Mouse (Mus musculus): ENCODE results near the gene Upk3a.
A peak's percentile ranks its signal among the peaks of the same experiment; 100 is the strongest.

Gene Upk3a

DNA sequence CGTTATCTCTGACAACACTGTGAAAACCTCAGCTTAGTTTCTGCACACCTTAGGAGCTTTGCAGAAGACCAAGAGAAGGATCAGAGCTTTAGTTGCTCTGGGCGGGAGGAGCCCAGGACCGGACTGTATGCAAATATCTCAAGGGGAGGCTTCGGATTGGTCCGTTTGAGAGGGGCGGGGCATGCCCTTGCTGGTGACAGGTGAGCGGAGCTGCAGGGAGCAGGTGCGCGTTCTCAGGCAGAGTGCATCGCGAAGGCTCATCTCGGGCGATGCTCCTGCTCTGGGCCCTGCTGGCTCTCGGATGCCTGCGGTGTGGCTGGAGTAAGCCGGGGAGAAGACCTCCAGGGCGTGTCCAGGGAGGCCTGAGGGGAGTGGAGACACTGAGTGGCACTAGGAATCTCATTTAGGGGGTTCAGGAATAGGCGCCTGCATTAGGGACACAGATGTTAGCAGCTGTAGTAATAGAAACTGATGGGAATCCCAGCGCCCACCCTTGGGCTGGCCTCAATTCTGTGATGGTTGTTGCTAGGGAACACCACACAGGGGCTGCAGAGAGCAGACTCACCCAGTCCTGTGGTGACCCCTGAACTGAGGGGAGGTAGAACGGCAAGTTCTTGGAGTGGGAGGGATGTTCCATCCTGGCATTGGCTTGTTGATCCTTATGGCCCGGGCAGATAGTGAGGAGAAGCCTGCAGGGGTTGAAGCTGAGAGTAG, at the start of gene Upk3a:
Gene Upk3a (plus strand): TSS at position 191 of the 714 bp plus-strand sequence.
- DNase-seq, result peak; percentile 68 to 78

DNA sequence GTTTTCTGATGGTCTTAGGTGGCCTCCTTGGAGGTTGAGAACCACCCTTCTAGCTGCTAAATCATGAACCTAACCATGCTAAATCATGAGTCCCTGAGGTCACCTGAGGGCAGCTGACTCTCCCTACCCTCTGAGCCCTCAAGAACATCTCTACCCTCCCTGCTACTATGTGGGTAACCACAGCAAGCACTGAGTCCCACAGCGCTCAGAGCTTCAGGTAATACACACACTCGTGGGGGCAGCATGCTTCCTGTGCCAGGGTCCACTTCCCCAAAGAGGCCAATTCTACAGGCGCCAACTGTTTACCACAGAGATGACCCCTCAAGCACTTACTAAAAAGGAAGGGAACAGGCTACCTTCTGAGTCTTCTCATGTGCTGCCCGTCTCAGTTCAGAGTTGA, 48.4 kb upstream of the Upk3a start:
- no peak for DNase-seq

DNA sequence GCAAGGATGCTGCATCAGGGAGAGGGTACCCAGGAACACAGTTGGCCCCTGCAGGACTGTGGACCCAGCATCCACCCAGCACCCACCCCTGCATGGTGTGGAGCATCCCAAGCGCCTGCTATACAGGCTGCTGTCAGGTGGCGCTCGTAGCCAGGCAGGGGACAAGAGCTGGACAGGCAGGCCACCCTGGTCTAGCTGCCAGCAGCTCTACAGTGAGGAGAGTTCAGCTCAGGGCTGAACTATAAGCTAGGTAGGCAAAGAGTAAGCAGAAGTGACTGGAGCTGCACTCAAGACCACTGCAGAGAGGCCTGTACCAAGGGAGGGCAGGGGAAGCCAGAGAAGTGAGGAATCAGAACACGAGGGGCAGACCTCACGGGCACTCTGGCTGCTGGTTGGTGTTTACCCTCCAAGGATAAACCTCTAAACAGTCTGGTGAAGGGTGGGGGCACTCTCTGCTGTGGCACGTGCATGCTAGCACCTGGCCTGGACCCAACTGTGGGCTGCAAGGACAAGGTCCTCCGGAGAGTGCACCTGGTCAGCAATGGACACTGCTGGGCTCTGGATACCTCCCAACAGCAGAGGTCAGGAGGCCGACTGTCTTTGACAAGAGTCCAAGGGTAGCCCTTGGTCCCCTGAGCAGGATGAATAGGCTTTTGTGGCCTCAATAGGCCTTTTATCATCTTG, 43.9 kb upstream of the Upk3a start:
- DNase-seq, result peak; percentile 38 to 61

DNA sequence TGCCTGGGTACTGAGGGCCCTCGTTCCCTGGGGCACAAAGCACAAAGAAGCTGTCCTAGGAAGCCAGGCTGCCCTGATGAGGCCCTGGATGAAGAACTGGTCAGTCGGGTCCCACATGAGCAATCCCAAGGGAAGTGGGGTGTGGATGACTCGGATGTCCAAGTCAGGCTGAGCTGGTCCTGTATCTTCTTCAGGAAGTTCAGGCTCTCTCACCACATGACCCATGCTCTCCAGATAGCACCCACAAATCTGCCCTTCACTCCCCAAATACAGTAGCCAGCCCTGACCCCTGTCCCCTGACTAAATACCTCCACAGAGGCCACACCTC, 43.4 kb upstream of the Upk3a start:
- no peak for DNase-seq

DNA sequence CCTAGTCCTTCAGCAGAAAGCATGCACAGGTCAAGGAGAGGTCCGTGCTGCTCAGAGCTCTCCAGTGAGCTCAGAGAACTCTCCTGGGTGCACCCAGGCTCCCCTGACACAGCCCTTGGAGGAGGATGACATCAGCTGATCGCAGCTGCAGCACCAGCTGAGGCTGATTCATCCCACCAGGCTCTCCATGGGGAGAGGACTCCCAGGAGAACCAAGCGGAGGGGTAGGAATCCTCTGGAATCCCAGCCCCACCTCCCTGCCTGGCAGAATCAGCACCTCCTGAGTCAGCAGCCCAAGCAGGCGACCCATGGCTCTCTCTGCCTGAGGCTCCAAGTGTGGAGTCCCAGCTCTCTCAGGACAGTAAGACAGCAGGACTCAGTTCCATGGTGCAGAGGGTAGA, 41.2 kb upstream of the Upk3a start:
- peak; percentile 31 to 47 for DNase-seq

DNA sequence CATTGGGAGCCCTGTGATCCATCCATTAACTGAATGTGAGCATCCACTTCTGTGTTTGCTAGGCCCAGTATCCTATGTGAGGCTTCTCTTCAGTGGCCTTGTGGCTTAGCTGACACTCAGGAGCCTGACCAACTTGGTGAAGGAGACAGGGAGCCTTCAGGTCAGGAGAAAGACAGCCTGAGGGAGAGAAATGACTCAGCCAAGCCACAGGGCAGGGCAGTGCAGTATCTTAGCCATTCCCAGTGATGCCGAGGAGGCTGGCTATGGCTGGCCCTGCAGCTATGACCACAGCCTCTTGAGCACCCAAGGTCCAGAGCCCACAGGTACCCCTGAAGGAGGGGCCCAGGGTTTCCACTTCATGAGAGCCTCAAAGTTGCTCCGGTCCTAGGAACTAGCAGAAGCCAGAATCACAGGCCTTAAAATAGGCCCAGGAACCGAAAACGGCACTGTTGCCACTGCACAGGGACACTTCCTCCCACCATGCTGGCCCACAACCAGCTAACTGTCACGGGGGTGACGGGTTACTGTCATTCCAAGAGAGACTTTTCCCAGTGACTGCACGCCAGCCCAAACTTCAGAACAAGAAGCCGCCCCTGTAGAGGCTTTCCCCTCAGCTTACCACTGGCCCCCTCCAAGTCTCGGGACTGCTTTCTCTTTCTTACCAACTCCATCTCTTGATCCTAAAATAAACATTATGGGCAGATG, 35.2 kb upstream of the Upk3a start:
- DNase-seq, result no peak

DNA sequence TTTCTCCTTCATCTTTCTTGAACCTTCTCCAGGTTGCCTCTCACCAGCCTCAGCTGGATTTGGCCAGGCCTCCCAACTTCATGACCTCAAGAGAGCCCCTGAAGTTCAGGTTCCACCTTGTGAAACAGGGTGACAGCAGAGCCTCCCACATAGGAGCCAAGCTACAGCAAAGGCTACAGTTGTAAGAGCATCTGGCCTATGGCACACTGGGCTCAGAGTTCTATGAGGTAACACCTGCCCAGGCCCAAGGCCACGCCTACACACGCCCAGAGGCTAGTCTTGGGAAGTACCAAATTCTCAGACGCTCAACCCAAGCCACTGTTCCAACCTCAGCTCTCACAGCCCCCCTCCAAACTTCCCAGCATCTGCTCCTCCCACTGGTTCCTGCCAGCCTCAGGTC, 34.1 kb upstream of the Upk3a start:
- no peak for DNase-seq

DNA sequence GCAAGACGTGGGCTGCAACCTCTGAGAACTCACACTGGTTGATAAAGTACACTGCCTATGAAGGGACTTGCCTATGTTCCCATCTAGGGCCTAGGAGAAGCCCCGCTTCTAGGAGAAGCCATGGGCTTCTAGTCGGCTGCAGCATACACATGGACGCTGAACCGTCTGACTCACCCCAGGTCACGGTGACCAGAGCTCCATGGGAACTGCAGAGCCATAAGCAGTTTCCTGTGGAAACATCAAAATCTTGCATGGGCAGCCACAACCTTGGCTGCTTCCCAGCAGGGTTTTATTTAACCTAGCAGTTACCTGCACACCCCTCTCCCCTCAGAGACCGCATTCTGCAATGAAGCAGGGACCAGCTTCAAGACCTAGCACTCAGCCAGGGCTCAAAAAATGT, 33.2 kb upstream of the Upk3a start:
- DNase-seq, result no peak

DNA sequence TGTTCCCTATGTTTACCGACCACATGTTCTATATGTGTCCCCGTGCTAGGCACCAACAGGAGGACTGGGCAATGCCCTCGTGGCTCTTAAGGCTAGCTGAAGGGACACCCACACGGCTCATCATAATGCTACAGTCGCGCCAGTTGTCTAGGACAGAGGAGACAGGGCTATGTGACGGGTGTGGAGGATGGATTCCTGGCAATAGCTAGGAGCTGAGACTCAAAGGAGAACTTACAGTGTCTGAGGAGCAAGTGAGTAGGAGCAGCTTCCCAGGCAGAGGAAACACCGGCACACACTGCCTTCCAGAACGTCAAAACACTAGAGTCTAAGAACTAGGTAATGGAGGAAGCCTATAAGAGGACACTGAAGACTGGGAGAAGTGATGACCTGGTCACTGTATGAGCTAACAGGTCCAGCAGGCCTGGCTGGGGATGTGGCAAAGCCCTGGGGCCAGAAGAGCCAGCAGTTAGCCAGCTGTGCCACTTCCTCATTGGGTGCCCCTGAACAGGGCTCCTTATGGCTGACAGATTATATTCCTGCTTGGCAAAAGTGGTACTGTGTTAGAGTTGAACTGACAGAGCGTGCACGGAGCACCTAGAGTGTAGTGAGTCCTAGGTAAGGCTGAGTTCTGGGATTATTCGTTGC, 31.3 kb upstream of the Upk3a start:
- no peak for DNase-seq

DNA sequence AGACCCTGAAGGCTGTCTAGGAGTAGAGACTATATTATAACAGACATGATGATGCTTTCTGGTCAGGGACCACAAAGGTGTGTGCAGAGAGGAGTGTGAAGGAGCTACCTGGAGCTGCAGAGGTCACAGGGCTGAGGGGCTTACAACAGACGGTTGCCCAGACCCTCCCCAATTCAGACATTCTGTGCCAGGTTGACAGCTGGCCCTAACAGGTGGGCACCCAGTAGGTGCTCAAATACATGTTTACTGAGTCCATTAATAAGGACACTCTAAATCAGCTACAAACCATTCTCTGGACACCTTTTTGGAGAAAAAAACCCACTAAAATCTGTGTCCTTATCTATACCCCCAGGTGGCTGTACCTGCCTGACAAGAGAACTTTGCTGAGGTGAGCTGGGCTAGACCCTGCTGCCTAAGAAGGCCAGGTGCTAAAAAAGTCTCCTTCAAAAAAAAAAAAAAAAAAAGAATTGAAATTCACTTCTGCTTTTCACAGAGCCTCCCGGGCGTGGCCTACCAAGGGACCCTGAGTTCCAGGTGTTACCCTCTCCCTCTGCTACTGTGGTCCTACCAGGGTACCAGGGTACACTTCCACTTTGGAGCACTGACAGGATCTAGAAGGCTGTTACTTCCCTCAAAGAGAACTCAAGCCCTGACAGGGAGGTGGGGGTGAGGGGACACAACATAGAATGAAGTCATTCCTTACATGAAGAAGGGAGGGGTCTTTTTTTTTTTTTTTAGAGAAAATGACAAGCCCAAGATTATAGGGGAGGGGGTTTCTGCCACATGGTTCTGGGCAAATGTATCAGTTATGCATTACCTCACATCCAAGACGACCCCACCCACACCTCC, 30.5 kb upstream of the Upk3a start:
- no peak for DNase-seq

DNA sequence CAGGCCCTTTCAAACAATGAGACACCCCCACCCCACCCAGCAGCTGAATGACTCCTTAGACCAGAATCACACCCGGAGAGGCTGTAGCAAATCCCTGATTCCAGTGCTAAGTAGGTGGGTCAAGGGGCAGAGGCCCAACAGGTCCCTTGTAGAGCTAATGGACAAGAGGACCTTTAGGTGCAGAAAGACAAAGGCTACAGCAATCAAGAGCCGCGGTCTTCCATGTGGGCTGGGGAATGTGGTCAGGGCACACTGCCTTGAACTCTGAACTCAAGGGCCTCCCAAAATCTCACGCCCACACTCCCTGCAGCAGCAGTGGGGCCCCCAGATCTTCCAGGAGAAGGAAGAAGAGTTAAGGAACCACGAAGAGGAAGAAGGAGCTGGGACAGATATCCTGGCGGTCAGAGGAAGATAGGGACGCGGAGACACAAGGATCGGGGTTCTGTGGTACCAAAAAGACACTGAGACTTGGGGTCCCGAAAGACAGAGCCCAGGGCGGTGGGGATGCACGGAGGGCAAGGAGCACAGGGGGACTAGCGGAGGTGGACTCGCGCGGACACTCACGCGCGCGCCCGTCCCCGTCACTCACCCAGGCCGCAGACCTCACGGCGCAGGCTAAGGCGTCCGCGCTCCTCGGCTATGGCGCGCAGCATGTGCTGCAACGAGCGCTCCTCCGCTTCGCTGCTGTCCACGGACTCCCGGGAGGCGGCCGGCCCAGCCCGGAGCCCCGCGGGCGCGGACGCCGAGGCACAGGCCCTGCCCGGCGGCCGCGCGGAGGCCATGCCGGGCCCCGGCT, 29.7 kb upstream of the Upk3a start:
- DNase-seq, result peak in 1 of 2 experiments; percentile 57

DNA sequence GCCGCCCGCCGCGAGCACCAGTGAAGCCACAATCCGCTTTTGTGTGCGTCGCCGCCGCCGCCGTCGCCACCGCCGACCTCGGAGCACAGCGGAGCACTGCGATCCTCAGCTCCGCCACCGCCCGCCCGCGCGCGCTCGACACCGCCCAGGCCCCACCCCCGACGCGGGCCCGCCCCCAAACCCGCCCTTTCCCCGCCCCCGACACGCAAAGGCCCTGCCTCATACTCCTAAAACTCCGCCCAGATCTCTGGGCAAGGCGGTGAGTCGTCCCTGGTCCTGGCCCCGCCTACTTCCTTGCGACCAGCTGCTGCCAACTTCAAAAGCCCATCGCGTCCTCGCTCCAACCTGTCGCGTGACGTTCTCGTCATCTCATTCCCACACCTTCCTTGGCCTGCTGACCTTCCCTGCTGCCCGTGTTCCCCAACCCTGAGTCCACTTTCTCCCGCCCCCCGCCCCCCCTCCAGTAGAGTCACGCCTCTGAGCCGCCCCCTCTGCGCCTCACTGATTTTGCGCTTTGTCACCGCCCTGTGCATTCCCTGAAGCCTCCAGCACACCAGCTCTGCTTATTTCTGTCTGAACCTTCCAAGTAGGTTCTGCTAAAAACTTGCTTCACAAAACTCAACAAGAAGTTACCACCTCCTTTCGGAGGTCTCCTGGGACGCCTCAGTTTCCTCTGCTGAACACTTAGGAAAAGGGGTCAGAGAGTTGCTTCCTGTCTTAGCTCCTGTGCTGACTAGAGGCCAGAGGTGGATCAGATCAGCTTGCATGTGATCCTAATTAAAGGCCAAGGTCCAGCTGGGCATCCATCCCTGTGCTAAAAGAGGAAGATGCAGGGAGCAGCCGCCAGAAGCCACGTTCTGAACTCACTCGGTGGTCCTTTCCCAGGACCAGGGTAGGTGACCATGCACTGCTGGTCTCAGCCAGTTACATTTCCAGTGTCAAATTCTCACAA, 28.8 kb upstream of the Upk3a start, which contains the start of gene 5031439G07Rik:
Gene 5031439G07Rik (minus strand): TSS at position 678 of the 952 bp plus-strand sequence.
- DNase-seq, result peak; percentile 92 to 96

DNA sequence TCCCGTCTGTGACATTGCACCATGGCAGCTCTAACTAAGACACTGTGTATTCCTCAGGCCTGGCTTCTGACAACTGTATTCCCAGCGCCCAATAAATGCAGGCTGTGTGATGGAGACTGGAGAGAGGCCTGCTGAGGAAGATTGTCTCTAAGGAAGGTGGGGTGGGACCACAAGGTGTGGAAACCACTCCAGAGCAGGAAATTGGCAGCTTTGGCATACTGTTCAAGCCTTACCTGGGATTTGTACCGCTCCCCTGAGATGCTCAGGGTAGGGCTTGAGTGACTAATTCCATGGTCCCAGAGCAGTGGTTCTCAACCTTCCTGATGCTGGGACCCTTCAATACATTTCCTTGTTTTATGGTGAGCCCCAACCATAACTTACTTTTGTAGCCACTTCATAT, 27.8 kb upstream of the Upk3a start:
- DNase-seq, result no peak

DNA sequence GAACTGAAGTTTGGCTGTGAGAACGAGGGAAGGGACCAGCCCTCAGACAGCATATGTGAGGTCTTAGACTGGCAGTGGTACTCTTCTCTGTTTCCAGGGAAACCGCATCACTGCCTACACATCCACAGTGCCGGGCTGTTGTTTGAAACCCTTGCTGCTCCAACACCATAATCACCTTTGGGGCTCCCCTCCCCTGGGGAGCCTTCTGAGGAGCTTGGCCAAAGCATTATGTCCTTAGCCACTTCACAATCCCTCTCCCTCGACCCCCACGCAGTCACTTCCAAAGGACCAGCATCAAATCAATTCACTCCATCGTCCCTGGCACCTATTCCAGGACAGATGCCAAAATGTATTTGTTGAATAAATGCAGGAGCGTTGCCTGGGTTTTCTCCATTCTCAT, 27.2 kb upstream of the Upk3a start:
- DNase-seq, result no peak

DNA sequence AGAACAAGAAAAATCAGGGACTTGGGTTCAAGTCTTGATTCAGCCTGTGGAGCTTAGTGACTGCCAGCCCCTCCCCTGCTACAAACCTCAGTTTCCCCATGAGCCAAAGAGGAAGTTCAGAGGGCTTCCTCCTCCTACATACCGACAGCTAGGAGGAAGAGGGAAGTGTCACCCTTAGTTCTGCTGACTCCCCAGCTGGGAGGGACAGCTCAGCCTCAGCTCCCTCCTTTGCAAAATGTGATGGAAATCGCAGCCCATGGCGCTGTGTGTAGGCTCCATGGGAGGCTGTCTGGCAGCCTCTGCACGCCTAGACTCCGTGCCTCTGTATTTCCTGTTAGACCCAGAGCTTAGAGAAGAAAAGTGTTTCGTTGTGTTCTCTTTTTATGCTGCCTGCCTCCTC, 22.4 kb upstream of the Upk3a start:
- no peak for DNase-seq

DNA sequence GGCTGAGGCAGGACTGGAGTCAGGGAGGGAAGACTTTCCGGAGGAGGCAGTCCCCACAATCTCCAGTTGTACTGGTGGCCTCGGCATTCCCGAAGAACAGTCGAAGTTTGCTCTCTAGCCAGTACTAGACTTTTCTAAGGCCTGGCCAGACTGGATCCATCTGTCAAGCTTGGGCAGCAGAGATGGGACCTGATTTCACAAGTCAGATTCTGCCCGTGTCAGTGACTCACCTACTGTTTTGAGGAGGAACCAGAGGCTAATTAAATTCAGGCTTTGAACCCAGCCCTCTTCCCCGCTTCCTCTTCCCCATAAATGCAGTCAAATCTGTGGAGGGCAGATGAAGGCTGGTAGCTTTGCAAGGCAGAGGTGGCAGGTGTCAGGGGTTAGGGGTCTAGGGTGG, 21.9 kb upstream of the Upk3a start:
- no peak for DNase-seq

DNA sequence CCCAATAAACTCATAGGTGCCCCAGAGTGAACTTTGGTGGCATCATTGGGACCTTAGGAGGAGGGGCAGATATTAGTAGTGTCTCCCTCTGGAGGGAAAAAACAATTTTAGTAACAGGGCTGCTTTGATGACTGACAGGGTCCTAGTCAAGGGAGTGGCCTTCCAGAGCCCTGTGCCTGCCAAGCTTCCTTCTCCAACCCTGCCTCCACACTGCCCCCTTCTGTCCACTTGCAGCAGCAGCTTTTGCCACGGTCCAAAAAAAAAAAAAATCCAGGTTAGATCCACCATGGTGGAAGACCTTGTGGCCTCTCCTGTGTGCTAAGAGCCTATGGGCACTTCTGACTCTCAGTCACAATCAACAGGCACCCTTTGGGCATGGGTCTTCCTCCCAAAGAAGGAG, 21.0 kb upstream of the Upk3a start:
- DNase-seq, result peak; percentile 77 to 82

DNA sequence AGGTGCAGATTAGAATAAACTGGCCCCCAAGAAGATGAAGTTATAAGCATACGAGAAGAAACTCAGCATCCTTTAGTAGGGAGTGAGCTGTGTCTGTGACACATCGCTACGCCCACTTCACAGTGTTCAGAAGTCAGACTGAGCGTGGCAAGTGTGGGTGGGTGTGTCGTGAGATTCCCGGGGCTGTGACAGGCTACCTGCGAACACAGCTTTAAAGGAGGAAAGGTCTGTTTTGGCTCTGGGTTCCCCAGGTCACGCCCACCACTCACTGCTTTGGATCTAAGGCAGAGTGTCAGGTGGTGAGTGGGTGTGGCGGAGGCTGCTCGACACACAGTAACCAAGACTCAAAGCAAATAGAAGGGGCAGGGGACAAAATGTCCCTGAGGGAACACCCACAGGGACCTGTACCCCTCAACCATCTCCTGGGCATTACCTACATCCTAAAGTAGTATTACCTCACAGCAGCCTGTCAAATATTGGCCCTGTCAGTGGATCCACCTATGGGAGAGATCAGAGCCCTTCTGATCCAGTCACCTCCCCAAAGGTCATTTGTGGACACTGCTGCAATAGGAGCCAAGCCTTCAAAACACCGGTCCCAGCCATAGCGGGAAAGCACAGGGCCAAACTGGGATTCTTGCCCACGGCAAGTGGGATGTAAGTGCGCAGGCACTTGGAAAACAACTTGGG, 19.0 kb upstream of the Upk3a start:
- no peak for DNase-seq

DNA sequence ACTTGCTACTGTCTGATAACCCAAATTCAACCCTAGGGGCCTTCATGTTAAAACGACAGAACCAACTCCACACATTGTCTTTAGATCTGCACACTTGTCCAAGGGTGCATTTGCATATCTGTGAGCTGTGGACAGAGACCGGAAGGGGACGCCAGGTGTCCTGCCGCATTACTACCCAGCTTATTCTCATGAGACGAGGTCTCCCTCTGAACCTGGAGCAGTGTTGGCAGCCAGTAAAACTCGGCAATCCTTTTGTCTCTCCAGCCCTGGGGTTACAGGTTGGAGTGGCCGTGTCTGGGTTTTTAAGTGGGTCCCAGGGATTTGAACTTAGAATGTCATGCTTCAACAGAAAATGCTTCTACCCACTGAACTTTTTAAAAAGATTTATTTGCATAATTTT, 17.0 kb upstream of the Upk3a start:
- DNase-seq, result no peak

Measured in kidney, postnatal 4 days (tissue).